Mouse (Mus musculus) right cerebral cortex, postnatal 10 days (tissue): Measurements from ENCODE around the gene Eaf2.
A peak's percentile ranks its signal among the peaks of the same experiment; 100 is the strongest.

Experiments
- DNase-seq, 2 experiments: peaks; one replicate each; pipeline ENCODE4 v3.0.0; 2021; ENCODE audit warnings: low spot score in 2 of 2

Eaf2 gene

GRCm38 (mm10) chr16:36874583-36875275 is at the start of gene Eaf2, which contains the start of gene Golgb1:
Gene Eaf2 (minus strand): TSS chr16:36875003.
Gene Golgb1 (plus strand): TSS chr16:36875140.
- DNase-seq: peak; percentile 99 to 100

DNA sequence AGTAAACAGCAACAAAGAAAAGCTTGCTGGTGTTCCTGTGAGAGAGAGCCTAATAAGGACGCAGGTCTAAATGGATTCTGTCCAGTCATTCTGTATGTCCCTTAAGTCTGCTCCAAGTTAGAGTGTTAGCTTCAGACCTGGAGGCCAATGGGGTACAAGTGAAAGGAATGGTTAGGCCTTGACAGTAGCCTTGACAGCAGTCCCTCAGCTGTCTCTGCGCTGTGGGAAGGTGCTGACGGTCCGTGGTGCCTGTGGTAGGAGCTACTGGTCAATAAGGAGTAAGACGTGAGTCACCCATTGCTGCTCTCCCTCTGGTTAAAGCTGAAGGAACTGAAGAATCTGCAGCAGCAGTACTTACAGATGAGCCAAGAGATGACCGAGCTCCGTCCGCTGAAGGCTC is 49.5 kb upstream of the Eaf2 start:
- no peak for DNase-seq

- DNase-seq: no peak
Measured at GRCm38 (mm10) chr16:36921980-36922379, 47.2 kb upstream of the Eaf2 start.

DNA sequence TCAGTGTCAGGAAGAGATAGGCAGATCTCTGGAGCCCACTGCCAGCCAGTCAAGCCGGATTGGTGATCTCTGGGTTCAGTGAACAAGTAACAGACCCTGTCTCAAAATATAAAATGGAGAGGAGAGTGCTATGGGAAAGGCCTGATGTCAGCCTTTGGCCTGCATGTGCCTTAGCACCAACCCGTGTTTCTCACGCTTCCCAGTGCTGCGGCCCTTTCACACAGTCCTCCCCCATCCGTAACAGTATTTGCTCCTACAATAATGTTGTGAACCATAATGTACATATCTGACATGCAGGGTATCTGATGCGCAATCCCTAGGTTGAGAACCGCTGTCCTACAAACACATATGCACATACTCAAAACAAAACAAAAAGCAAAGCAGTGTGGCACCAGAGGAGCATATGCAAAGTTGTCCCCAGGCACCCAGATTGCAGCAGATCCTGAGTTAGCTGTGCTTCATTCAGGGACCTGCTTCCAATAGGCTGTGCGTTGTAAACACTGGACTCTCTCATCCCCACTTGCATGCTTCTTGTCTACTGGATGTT is 46.3 kb upstream of the Eaf2 start:
- no peak for DNase-seq

DNA sequence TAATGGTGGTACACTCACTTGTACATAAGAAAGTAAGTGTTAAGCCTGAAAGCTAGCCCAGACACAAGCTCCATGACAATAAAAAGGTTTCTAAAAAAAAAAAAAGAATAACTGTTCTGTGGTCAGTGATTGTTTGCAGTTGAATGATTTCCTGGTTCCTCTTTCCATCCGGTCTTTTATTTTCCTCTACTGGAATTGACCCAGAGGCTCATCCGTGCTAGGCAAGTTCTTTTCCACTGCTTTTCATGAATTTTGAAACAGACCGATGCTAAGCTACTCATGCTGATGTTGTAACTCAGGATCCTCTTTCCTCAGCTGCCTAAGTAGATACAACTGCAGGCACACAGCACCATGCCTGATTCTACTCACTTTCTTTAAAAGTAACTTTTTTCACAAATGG is 45.6 kb upstream of the Eaf2 start:
- DNase-seq: no peak

DNA sequence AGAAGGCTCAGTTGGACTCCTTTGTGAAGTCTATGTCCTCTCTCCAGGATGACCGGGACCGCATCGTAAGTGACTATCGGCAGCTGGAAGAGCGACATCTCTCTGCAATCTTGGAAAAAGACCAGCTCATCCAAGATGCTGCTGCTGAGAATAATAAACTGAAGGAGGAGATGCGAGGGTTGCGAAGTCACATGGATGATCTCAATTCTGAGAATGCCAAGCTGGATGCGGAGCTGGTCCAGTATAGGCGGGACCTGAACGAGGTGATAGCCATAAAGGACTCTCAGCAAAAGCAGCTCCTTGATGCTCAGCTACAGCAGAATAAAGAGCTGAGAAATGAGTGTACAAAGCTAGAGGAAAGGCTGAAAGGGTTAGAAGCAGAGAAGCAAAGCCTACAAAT is 43.7 kb upstream of the Eaf2 start:
- DNase-seq: no peak

DNA sequence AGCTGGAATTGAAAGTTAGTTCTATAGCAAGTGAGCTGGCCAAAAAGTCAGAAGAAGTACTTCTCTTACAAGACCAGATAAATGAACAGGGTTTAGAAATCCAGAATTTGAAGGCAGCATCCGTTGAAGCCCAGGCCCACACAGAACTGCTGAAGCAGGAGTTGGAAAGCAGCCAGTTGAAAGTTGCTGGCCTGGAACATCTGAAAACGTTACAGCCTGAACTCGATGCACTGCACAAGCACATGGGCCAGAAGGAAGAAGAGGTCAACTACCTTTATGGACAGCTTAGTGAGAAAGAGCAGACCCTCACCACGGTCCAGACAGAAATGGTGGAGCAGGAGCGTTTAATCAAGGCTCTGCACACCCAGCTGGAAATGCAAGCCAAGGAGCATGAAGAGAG is 39.4 kb upstream of the Eaf2 start:
- DNase-seq: no peak

GRCm38 (mm10) chr16:36912311-36912710 is 37.5 kb upstream of the Eaf2 start:
- DNase-seq: no peak

DNA sequence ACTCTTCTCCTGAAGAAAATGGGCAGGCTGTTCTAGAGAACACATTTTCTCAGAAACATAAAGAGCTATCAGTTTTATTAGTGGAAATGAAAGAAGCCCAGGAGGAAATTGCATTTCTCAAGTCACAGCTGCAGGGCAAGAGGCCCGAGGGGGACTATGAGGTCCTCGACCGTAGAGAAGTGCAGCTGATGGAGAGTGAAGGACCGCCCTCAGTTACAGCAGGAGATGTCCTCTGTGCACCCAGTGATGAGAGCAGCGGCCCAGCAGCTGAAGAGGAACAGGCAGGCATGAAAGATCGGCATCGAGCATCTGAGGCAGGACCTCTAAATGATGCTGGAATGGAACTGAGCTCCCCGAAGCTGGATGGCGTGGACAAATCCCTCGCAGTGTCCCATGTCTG is 37.1 kb upstream of the Eaf2 start:
- no peak for DNase-seq

DNA sequence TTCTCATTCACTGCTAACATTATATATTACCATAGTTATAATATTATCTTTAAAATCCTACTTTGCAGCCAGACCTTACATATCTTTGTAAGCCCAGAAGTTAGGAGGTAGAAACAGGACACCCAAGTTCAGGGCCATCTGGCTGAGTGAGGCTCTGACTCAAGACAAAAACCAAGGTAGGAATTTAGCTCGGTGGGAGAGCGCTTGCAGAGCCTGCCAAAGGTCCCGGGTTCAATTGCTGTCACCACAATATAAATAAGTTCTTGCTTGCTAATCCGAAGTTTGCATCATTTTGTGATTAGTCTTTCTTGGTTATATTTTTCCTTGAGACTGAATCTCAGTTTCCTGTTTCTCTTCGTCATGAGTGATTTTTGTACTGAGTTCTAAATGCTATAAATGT is 28.4 kb upstream of the Eaf2 start:
- no peak for DNase-seq

GRCm38 (mm10) chr16:36896712-36897111 is 21.9 kb upstream of the Eaf2 start:
- DNase-seq: no peak

GRCm38 (mm10) chr16:36893317-36893716 is 18.5 kb upstream of the Eaf2 start:
- no peak for DNase-seq

- DNase-seq: no peak
Measured at GRCm38 (mm10) chr16:36891415-36891814, 16.6 kb upstream of the Eaf2 start.

GRCm38 (mm10) chr16:36890559-36890958 is 15.8 kb upstream of the Eaf2 start:
- no peak for DNase-seq

DNA sequence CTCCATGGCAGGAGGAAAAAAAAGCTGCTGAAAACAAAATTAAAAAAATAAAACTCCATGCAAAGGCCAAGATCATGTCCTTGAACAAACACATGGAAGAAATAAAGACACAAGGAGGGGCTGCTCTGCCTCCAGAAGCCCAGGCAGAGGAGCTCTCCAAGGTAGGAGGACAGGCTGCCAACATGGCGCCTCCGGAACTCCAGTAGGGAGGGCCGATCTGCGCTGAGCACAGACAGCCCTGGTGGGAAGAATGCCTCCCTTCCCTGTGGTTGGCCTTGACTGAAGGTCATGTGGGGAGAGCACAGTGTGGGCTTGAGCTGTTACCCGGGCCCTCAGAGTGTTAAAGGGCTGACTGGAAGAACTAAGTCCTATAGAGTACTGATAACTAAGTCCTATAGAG is 12.7 kb upstream of the Eaf2 start:
- DNase-seq: no peak

DNA sequence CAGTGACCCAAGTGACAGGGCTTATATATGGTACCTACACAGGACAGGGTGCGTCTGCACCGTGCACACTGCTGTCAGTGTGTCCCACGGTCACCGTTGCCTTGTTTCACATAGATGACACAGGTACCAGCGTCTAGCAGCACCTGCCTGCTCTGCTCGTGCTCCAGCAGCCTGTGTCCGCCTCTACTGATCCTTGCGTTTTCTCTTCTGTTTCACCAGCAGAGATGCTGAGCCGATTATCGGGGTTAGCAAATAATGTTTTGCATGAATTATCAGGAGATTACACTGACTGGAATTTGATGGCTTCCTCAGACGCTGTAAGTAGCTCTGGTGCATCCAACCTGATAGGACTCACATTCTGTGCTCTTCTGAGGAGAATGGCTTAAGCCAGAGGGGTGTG is 11.1 kb upstream of the Eaf2 start:
- no peak for DNase-seq

DNA sequence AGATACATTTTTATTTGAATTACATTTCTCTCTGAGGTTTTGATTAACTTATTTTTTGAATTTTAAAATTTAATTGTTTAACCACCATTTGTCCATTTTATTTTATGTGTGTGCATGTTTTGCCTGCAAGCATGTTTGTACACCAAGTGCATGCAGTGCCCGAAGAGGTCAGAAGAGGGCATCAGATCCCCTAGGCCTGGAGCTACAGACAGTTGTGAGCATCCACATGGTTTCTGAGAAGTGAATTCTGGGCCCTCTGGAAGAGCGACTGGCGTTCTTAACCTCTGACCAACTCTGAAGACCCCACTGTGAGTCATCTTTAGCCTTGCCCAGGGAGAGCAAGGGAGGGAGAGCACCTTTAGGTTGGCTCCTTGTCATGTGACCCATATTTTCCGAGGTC is 10.1 kb upstream of the Eaf2 start:
- DNase-seq: peak in 1 of 2 experiments; percentile 39

DNA sequence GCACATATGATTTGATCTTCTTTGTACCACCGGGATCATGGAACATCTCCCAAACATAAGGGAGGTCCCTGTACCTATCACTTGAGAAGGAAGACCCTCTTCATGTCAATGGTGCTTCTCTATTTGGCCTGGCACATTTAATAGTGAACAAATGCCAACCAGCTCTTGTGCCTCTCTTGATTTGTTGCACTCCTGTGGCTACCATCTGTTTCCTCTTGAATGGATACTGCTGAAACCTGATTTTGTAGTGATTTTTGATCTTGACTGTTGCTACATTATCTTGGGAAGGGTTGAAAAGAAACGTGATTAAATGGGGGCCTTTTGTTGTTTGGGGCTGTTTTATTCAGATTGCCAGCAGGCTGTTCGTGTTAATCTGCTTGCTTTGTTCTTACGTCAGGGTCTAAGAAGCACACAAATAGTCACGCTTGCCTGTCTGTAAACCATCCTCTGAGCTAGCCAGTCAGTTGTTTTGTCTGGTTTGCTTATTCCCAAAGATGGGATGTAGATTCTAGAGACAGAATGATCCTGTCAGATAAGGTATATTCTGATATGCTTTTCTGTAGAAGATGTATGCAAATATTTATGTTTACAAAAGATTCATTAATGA is 8.0 kb upstream of the Eaf2 start:
- DNase-seq: no peak

GRCm38 (mm10) chr16:36877316-36877715 is 2.5 kb upstream of the Eaf2 start:
- DNase-seq: no peak

GRCm38 (mm10) chr16:36875276-36875851 is 561 bp upstream of the Eaf2 start:
- DNase-seq: peak; percentile 61 to 66

- DNase-seq: no peak
Measured at GRCm38 (mm10) chr16:36869442-36869841, 5.4 kb downstream of the Eaf2 start.

DNA sequence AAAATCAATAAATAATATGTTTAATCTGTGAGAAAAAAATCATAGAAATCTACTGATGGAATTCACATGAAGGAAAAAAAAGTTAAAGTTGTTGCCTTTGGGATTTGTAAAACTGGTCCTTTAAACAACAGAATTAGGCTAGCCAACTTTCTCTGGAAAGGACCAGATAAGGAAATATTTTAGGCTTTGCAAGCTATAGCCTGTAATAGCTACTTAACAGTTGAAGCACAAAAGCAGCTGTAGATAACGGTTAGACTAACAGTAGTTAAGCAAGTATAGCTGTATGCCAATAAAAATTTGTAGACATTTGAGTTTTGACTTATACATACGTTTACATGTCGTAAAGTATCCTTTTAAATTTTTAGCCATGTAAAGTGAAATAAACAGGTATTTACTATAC is 11.2 kb downstream of the Eaf2 start:
- no peak for DNase-seq

DNA sequence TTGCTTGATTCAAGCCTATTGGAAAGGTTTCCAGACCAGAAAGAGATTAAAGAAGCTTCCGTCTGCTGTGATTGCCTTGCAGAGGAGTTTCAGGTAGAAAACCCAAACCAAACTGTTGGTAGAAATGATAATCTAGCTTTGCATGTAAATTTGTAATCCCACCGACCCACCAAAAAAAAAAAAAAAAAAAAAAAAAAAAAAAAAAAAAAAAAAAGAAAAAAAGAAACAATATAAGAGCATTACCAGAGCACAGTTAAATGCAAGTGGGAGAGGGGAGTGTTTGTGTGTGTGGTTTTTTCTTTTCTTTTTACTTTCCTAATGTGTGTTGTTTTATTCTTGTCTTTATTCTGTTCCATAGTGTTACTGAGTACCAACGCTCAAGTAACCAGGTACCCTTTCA is 23.6 kb downstream of the Eaf2 start:
- no peak for DNase-seq
